Mouse (Mus musculus) spleen, postnatal 4 days (tissue): Measurements from ENCODE around the gene Gfra1.

Source experiments
- DNase-seq, 2 experiments: peaks; one replicate each; pipeline ENCODE4 v3.0.0; 2022; ENCODE audit warnings: low spot score in 2 of 2

The Gfra1 gene

DNA sequence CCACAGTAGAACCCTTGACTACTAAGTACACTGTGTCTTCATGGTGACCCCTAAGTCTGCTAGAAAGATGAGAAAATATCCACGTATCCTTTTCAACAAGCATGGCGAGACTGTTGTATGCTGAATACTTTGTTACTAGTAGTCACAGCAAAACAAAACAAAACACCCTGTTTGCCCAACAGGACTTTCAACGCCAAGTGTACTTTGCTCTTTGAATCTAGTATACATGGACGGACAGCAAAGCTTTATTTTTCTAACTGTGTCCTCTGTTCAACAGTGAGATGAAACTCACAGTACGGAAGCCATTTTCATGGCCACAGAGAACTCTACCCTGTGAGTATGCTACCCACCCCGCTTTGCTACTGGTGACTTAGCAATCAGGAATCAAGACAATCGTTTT lies 62.6 kb downstream of the Gfra1 start:
- no peak for DNase-seq

DNA sequence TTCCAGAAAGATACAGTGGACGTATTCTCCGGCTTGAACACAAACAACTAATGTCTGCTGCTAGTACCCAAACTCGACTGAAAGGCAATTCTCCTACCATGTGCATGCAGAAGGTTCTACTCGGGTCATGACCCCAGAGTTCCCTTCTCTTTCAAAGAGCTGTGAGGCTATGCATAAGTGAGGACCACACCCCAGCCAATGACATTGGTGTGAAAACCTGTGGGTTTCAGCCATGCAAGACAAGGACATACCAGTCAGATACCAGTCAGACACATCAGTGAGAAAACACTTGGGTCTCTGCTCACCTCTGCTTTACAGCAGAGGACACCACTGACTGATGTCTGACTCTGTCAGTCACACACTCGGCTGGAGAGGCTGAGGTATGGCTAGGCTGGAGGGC lies 63.9 kb downstream of the Gfra1 start:
- no peak for DNase-seq

DNA sequence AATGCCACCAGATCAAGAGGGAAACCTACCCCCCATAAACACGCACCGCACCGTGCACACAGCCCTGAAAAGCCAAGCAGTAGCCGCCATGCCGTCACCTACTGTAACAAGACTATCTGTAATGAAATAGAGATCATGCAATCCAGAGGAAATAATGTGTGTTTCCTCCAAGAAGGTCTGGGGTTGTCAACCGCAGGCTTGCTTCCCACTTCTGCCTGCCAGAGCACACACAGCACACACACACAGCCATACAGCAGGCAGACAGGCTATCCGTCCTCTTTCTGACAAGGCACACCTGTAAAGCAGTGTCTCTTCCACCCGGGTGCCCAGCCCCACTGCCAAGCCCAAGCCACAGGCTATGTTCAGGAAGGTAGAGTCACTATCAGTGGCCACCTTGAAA lies 66.2 kb downstream of the Gfra1 start:
- no peak for DNase-seq

DNA sequence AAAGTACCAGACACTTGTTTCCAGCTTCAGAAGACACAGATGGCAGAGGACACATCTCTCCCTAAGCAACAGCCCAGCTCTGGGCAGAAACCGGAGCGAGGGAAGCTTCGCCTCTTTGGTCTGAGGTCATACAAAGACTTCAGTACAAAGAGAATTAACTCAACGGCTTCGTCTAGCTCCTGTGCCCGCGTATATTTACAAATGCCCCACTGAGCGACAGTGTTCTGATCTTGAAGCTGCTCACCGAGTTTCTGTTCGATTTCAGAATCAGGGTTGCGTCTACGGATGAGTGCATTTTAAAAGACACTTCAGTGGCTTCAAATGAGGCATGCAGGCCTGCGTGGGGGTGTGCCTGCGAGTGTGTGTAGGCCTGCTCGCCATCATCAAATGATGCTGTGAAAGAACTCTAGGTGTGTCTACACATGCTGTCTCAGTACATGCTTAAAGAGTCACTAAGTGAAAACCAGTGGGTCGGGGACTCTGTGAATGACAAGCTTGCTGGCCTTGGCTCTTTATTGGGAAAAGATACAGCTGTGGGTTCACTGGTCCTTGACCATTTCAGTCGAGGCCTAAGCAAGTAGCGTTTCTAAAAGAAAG lies 66.8 kb downstream of the Gfra1 start:
- DNase-seq = no peak

DNA sequence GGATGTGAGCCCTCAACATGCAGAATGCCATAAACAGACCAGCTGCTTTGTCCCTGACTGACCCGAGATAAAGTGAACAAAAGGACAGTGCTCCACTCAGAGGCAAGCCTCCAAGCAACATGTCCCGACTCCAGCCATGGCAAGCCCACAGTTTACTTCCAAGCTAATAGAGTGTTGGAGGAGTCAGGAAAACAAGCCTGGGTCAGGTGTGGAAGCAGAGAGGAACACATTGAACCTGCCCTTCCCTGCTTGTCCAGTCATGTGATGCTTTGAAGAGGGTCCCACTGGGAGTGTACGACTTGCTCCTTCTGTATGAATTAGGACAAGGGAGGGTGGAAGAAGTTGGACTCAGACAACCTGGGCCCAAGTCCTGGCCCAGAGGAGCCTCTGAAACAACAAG lies 72.4 kb downstream of the Gfra1 start:
- no peak for DNase-seq

DNA sequence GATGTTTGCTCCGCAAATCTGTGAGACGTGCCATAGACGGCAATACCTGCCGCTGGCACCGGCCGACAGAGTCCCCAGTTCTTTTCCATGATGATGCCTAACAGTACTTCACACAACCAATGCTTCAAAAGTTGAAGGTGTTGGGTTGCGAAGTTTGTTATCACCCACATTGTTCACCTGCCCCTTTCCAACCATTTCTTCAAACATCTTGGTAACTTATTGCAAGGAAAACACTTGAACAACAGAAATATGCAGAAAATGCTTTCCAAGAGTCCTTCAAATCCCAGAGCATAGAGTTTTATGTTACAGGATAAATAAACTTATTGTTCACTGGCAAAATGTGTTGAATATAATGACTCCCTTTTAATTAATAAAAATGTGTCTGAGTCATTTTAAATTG lies 73.2 kb downstream of the Gfra1 start:
- DNase-seq = no peak

DNA sequence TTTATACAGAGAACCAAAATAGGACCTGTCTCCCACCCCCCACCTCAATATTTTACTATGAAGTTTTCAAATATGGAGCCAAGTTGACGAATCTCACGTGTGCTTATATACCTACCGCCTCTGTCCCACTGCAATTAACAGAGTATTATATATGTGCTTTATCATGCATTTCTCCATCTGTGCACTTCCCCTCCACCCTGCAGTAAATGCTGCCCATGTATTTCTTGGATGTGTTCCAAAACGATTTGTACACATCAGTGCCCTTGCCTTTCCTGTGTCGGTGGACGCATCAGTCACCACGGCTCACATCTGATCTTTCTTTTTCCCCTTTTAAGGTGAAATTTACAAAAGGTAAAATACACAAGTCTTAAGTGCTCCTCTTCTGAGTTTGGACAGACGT lies 77.7 kb downstream of the Gfra1 start:
- no peak for DNase-seq

DNA sequence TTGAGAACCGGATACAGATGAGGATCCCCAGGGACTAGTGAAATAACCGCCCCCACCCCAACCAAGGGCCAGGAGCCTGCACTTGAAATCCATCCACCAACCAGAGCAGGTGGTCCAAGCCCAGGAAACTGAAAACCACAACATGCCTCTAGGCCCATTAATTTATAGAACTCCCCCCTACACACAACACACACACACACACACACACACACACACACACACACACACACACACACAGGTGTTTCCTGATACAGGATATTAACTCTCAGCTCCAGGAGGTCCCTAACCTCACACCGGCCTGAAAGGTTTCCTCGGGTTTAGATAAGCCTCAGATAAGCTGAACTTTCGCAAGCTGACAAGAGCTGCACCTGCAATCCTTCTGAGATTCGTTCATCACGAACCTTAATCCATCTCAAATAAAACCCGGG lies 79.0 kb downstream of the Gfra1 start:
- DNase-seq = no peak

DNA sequence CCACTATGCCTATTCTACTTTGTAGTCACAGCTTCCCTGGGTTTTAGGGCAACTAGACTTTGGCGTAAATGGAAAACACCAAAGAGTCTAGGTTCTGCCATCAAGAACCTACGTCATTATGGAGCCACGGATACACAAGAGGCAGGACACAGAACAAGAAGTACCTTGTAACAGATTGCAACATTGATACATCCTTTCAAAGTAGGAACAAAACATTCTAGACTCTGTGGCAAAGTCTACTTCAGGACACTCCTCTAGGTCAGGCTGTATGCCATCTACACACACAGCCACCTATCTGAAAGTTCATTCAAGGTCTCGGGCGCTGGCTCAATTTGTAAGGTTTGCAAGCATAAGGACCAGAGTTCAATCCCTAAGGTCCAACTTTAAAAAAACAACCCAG lies 81.1 kb downstream of the Gfra1 start:
- DNase-seq = no peak

DNA sequence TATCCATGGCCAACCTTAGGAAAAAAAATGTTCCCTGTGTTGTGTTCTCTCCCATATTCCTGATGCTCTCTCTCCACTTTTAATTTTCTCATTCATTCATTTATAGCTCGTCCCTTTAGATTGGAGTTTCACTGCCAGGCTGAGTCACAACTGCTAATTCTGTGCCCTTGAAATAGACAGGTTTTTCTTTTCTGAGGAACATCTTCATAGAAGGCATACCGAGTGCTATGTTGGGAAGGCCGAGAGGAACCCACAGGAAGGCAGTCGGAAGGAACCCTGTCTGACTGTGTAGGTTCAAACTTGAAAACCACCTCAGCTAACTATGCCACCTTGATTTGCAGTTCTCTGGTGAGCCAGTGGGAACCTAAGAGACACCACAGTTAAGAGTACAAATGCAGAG lies 81.6 kb downstream of the Gfra1 start:
- DNase-seq = no peak

DNA sequence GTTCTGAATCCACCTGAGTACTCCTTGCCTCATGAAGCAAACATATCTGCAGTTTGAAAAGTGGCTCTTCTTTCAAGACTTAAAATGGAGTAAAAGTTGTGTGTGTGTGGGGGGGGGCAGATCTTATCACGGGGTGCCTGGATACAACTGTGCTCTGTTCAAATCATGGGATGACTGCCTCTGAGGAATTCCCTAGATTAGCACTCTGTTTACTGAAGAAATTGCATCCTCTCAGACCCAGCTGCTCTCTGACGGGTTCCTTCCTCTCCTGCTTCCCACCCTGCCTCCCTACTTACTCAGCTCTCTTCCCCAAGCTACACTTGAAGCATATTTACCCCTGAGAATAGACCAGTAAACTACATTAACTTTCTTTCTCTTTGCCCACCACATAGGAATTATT lies 87.2 kb downstream of the Gfra1 start:
- DNase-seq = no peak

DNA sequence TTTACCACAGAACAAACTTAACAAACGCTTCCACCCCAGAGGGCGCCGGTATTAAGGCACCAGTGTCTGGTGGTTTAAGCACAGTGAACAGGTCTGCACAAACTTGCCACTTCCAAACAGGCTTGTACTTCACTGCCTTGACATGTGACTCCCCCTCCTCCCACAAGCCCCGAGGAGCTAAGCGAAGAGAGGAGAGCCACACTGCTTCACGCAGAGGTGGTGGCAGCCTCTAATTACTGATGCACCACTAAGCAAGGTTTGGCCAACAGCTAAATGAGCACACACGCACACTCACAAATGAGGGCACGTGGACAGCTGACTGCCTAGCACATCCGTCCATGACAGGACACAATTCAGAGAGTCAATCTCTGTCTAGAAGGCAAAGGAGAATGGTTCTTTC lies 91.0 kb downstream of the Gfra1 start:
- DNase-seq = no peak

DNA sequence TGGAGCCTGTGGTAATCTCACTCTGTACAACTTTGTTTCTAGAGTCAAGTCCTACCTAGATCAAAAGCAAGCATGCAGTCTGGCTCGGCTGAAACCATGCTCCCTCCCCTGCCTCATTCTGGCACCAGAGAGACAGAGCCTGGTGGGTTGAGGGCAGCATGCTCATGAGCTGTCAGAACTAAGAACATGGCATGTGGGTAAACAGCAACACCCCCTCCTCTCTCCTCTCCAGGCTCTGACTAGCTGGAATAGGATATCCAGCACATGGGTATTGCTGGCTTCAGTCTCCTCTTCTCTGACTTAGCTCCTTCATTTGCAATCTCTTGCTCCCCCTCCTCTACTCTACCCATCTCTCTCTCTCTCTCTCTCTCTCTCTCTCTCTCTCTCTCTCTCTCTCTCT lies 94.7 kb downstream of the Gfra1 start:
- no peak for DNase-seq

DNA sequence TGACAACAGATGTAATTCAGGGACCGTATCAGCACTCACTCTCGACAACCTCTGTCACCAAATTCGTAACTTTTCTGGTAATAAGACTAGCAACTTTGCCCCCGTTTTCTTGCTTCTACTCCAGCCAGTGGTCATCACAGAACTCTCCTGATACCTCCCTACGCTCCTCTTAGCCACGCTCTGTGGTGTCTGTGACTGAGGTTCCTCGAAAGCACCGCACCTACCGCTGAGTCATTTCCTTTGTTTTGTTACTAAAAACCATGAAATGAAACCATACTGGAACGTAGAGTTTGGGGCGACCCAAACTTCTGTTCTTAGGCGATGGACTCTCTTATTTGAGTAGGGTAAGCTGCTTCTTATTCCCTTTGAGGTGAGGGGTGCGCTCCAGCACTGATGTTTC lies 97.6 kb downstream of the Gfra1 start:
- no peak for DNase-seq

DNA sequence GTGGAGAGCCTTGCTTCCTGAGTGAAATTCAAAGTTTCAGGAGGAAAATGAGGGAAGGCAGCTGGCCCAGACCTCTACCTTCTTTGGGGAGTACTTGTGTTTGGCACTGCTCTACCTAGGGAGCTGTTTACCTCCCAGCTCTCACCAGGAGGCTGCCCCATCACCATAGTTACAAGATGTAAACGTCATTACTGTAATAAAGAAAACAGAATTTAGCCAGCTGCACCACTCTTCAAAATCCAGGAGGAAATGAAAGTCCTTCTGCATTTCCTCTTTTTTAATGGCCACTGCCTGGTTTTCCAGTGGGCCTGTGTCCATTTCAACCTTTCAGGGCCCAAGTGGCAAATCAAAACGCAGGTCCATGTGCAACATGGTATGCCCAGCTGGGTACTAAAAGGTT lies 101.8 kb downstream of the Gfra1 start:
- no peak for DNase-seq

DNA sequence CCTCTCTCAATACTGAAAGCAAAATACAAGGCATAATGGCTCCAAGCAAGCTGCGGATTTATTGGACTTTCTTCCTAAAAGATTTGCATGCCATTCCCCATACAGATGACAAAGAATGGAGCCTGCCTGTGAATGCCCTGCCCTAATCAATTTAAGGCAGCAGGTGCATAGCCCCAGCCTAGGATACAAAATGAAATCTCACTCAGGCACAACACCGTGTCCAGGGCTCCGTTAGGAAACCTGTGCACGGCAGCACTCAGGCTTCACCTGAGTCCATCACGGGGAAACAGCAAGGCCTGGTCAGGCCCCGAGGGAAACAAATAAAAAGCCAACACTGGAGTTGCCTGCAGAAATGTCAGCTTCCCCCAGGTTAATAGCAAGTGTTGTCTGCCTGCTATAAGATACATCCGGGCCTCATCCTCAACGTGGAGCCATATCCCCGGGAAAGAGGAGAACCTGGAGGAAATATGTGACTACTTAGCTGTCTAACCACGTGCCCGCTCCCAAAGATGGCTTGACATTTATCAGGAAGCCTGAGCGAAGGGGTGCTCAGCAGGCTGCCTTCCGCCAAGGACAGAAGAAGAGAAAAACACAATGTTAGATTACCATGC lies 102.3 kb downstream of the Gfra1 start:
- no peak for DNase-seq

DNA sequence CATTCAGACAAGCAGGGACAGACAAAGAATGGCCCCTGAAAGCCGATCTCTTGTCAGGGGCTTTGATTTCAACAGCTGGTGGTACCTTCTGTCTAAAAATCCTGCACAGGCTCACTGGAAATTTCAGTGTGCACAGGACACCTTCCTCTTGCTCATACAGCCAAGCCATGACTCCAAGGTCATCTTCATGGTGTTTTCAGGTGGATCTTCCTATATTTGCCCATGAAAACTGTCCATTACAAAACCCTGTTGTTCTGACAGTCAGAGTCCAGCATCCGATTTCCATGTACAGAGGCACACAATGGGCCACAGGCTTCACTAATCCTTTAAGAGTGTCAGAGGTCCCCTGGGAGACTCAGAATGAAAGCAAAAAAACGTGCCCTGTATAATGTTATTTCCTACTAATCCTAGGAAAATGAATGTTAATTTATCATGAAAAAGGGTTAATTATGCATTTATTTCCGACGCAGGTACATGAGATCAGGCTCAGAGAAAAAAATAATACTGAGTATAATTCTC lies 105.8 kb downstream of the Gfra1 start:
- DNase-seq = no peak

DNA sequence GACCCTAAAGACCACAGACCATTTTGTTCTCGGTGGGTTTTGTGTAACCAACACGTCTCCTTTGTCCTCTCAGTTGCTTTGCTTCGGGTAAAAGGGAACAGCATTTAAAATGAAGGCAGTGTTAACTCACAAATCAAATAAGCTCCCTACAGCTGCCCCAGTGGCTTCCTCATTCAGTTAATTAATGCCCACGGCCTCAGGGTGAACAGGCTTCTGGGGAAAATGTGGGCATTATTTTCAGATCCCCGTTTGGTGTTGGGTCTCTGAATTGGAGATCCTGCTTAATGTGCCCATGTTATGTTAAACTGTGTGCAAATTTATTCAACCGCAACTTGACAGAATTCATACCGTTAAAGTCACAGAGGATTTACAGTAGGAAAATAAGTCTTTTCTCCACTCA lies 110.6 kb downstream of the Gfra1 start:
- DNase-seq = no peak

DNA sequence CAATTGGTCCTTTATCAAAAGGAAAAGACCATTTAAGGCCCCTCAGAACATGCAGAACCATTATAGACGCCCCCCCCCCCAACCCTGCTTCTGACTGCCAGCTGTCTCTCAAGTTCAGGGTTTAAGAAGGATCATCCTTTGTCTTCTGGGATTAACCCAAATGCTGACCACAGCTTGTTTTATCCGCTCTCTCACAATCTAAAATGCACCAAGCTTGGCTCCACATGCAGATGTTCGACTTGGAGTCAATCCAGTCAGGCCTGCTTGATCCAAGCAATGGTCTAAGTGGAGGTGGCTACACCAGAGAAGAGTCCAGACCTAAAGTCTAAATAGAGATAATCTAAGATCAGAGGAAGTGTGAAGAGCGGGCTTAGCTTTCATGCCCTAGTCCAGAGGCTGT lies 114.4 kb downstream of the Gfra1 start:
- no peak for DNase-seq

DNA sequence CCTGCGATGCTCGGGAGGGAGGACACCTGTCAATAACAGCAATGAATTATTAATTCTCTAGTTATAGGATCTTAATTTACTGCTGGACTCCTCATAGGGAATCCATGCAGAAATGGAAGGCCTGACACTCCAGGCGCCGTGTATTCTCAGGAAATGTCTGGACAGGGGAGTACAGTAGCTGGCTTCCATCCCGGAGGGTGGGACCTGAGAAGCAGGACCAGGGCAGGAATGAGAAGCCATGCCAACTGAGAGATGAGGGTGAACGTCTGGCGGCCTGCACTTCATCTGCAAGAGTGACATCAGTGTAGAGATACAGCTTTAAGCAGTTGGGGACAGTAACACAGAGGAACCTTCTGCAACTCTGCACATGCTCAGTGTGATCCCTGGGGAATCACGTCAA lies 115.5 kb downstream of the Gfra1 start:
- no peak for DNase-seq

DNA sequence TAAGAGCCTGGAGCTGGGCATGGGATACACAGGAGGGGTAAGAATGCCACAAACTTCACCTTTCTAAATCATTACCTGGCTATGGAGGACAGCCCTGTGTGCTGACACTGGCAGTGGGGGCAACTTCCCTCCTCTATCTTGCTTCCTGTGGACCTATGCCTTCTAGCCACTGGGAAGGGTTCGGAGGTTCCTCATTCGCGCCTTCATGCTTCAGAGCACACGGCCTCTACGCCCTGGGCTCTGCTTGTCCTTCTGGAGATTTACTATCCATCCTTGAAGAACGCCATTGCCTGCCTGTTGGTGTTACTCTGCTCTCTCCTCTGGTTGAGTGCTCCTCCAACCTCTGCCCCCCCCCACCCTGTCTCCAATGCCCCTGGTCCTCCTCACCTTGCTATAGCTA lies 118.9 kb downstream of the Gfra1 start:
- no peak for DNase-seq

DNA sequence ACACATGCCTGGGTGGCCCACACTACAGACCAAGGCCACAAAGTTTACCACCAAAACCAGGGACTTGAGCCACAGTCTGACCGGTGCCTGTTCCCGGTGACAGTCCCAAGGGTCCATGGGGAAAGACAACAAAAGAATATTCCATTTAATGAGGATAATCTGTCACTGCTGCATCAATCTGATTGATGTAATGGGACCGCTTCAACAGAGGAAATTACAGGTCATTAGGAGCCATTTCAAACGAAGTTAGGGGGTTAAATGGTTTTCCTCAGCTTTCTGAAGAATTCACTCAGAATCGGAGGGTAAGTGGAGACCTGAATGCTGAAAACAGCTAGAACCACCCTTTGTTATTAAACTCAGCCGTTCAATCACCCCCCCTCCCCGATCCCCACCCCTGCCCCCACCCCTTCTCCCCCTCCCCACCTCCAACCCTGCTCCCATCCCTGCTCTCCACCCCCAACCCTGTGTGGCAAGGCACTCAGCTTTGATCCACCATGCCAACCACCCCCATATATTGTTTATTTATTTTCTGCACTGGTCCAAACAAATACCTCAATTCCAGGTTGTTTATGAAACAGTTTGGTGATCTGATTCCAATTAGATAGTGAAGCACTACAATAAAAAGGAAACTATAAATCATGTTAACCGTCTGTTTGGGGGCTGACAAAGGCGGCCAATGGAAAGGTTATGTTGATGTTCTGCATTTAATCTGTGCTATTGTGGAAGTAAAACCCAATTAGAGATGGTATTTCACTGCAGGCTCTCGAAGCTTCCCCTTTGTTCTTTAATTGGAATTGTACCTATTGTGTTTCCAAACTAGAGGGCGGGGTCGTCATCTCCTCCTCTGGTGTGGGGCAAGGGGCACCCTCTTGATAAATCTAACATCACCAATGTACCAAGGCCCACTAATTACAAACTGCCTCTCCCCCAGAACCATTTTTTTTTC lies 119.9 kb downstream of the Gfra1 start:
- no peak for DNase-seq

DNA sequence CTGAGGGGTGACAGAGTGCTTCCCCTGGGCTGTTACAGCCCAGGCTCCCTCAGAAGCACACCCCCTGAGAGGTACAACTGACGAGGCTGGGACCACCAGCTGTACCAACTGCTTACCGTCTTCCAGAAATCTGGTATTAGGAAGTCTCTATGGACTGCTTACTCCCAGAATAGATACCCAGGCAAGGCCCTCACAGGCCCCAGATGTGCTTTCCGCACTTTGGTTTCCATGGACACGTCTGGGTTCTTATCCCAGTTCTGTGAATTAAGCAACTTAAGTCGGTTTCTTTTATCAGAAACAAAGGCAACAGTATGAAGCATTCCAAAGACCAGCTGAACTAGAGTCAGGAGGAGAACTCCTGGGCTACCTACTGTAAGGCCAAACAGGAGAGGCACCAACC lies 126.4 kb downstream of the Gfra1 start:
- no peak for DNase-seq
